Mouse (Mus musculus): Measurements from ENCODE around the gene Nynrin.

The Nynrin gene

GRCm38 (mm10) chr14:55853621-55854285 is at the start of gene Nynrin:
Nynrin (plus strand) TSS chr14:55854010.
- DNase-seq = no peak

GRCm38 (mm10) chr14:55814885-55815284 is 38.9 kb upstream of the Nynrin start:
- DNase-seq = peak; percentile 60

GRCm38 (mm10) chr14:55815310-55815751 is 38.5 kb upstream of the Nynrin start:
- no peak for DNase-seq

GRCm38 (mm10) chr14:55819845-55820405 is 33.9 kb upstream of the Nynrin start:
- DNase-seq = no peak

GRCm38 (mm10) chr14:55820576-55820975 is 33.2 kb upstream of the Nynrin start:
- no peak for DNase-seq

- peak; percentile 52 for DNase-seq
These were observed 31.3 kb upstream of the Nynrin start for GRCm38 (mm10) chr14:55822435-55822990.

- DNase-seq = no peak
These were observed 30.6 kb upstream of the Nynrin start, which contains the start of gene Nfatc4 for GRCm38 (mm10) chr14:55822991-55823762. Nfatc4 (plus strand) TSS chr14:55823144.

DNA sequence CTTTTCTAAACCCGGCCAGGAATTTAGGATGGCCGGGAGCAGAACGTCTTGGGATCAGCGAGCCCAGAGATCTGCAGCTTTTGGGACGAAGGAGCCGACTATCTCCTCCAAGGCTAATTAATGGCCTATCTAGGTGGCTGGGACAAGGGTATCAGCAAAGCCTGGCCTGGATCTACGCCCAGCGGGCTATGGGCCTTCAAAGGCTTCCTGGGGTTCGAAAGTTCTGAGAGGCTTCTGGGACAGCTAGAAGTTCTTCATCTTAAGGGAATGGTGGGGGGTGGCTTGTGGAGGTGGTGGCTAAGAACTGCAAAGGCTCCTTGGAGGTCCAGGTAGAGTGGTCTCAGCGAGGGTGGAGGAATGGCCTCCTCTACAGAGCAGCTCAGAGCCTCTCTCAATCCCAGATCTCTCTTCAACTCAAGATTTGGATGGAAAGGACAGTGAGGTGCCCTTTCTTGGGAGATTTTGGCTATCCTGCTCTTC is 29.8 kb upstream of the Nynrin start:
- DNase-seq = no peak

GRCm38 (mm10) chr14:55824481-55825215 is 29.2 kb upstream of the Nynrin start:
- no peak for DNase-seq

DNA sequence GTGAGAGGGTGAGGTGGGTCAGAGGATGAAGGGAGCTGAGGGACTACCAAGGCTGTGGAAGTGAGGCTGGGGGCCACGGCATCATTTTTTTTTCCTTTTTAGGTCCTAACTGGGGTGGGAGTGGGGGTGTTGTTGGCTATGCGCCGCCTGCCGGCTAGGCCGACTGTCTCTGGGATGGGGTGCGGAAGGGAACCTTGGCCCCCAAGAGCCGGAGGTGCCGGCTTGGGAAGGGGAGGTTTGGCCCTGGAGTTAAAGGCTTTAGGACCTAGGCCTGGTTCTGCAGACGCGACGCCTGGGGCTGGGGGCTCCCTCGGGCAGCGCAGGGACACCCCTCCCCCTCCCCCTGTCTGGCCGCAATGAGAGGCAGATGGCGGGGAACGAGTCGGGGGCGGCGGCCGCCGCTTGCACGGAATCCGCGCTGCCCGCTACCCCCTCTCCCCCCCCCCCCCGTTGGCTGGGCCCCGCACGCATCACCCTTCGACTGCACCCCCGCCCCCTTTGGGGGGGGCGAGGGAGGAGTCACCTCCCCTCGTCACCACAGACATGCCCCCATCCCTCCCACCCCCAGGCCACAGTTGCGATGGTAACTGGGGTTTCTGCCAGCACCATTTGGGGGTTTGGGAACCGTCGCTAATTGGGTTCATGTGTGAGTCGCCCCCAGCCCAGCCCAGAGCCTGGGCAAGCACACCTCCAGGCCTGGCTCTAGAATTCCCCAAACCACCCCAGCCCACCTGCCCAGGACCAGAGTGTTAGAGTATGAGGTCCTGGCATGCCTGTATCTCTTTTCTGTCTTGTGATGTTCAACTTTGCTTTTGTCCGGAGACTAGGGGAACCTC is 28.4 kb upstream of the Nynrin start:
- no peak for DNase-seq

DNA sequence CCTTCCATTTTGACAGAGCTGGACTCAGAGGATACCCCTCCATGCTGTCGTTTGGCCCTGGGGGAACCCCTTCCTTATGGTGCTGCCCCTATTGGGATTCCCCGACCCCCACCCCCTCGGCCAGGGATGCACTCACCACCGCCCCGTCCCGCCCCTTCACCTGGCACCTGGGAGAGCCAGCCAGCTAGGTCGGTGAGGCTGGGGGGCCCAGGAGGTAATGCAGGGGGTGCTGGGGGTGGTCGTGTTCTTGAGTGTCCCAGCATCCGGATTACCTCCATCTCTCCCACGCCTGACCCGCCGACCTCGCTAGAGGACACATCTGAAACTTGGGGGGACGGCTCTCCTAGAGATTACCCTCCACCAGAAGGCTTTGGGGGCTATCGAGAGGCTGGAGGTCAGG is 27.7 kb upstream of the Nynrin start:
- no peak for DNase-seq

DNA sequence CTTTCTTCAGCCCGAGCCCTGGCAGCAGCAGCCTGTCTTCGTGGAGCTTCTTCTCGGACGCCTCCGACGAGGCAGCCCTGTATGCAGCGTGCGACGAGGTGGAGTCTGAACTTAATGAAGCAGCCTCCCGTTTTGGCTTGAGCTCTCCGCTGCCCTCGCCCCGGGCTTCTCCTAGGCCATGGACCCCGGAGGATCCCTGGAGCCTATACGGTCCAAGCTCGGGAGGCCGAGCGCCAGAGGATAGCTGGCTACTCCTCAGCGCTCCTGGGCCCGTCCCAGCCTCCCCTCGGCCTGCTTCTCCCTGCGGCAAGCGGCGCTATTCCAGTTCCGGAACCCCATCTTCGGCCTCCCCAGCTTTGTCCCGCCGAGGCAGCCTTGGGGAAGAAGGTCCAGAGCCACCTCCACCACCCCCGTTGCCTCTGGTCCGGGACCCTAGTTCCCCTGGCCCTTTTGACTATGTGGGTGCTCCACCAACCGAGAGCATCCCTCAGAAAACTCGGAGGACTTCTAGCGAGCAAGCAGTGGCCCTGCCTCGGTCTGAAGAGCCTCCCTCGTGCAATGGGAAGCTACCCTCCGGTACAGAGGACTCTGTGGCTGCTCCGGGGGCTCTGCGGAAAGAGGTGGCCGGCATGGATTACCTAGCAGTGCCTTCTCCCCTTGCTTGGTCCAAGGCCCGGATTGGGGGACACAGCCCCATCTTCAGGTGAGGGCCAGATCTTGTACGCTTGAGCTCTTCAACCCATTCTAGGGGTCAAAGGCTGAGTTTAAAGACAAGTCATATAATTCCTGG is 27.1 kb upstream of the Nynrin start:
- DNase-seq = no peak

- DNase-seq = no peak
These were observed 25.0 kb upstream of the Nynrin start for GRCm38 (mm10) chr14:55828716-55829263.

DNA sequence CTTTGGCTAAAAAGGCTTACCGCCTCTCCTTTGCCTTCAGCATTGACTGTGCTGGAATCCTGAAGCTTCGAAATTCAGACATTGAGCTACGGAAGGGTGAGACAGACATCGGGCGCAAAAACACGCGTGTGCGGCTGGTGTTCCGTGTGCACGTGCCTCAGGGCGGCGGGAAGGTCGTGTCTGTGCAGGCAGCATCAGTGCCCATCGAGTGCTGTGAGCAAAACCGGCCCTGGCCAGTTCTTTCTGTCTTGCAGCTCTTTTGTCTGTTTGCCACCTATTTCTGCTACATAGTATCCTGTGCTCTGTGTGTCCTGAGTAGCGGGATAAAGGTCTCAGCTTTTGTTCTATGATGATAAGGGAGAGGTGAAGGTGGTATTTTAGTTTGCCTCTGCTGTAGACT is 24.0 kb upstream of the Nynrin start:
- DNase-seq = no peak

DNA sequence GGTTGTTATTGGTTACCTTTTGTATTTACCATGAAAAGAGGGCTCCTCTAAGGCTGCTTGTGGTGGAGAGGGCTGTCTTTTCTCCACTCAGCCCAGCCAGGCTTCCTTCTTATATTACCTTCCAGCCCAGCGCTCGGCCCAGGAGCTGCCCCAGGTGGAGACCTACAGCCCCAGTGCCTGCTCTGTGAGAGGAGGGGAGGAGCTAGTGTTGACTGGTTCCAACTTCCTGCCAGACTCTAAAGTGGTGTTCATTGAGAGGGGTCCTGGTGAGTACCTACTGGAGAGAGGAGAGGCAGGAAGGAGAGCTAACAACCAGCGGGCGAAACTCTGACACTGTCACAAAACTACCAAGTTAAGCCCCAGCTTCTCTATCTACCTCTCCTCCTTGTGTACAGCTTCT is 23.5 kb upstream of the Nynrin start:
- no peak for DNase-seq

DNA sequence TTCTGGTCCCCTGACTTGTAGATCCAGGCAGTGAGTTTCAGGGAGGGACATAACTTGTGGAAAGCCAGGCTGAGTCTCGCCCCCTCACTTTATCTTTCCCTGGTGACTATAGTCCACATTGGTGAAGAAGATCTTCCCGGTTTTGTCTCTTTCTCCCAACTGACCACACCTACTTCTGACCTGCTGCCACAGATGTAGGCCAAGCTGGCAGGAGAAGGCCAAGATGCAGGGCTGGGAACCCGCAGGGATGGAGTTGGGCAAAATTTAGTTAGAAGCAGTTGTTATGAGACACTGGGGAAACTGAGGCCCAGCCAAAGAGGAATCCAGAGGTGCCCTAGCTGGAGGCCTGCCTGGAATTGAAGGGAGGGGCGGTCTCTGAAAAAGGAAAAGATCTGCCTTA is 20.7 kb upstream of the Nynrin start:
- DNase-seq = no peak

DNA sequence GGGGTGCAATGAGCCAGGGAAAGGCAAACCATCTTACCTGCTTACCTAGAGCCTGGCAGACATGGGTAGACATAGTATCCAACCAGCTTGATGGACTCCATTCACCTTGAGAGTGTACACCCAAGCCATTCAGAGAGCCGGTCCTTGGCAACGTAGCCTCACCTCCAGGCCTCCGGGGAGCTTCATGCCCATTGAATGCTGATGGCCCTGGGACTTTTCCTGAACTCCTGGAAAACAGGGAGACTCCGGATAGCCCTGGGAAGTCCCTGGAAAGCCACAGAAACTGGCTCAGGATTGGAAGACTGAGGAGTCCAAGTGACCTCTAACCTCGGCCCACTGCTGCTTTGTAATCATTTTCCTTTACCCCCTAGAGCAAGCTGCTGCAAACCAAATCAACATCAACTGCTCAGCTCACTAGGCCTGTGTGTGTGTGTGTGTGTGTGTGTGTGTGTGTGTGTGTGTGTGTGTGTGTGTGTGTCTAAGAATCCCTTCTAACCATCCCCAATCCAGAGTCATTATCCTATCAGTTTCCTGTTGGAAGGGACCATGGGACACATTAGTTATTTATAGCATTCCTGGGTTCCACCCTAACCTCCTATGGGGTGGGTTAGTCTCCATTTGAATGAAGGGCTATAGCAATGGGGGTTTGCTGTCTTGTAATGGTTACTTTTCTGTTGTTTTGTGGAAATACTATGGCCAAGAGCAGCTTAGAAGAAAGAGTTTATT is 18.8 kb upstream of the Nynrin start:
- no peak for DNase-seq

DNA sequence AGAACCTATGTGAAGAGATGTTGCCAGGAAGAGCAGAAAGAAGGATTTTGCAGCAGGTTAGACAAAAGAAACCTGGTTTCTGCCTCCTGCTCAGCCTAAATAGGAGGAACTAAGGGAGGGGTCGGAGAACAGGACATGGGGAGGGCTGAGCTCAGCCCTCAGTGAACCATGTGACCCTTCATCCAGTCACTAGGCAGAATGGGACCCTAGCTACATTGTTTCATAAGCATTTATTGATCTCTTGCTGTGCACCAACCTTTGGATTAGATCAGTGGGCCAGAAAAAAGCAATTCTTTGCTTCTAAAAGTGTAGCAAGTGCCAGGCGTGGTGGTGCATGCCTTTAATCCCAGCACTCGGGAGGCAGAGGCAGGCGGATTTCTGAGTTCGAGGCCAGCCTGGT is 15.5 kb upstream of the Nynrin start:
- DNase-seq = no peak

DNA sequence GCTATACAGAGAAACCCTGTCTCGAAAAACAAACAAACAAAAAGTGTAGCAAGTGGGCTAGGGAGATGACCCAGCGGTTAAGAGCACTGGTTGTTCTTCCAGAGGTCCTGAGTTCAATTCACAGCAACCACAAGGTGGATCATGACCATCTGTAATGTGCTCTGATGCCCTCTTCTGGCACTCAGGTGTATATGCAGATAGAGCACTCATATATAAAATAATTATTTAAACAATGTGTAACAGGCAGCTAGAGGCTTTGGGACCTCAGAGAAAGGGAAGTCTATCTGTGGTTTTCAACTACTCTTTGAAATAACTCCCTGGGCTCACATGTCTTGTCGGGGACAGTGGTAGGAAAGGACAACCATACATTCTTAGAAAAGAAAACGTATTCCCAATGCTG is 15.1 kb upstream of the Nynrin start:
- DNase-seq = no peak

- DNase-seq = no peak
These were observed 12.9 kb upstream of the Nynrin start for GRCm38 (mm10) chr14:55840853-55841366.

All from cerebellum, adult 8-10 months (tissue).